Mouse (Mus musculus) lung, postnatal 0 days (tissue): ENCODE data around the gene Ugt1a9. TPM values are rescaled to one million over a fixed set of nuclear protein-coding genes. Genes with fewer than 3 reads are reported as not detected.

Experiments used
- ATAC-seq: fragments of 200-750 bp; cut with Nextera tagmentation; 2 replicates; pipeline ENCODE4 v1.8.0; 2017; ENCODE audit warnings: moderate library complexity
- DNase-seq: peaks from one replicate; pipeline ENCODE4 v3.0.0-alpha.2; 2016; ENCODE audit warnings: low spot score
- H3K27ac ChIP-seq: fragments of 300-500 bp; sonication (generic); 2 replicates; pipeline ENCODE4 v1.5.1; 2014; ENCODE audit warnings: antibody characterized with exemption, mild to moderate bottlenecking, low read length, mixed read lengths
- H3K27me3 ChIP-seq: fragments of 300-500 bp; sonication (generic); replicated peaks from 2 replicates; pipeline ENCODE4 v1.6.1; 2014; ENCODE audit warnings: low read length, mixed read lengths; ENCODE audit not compliant: insufficient read depth
- H3K36me3 ChIP-seq: fragments of 300-500 bp; sonication (generic); 2 replicates; pipeline ENCODE4 v1.6.1; 2014; ENCODE audit warnings: low read length, mixed read lengths; ENCODE audit not compliant: insufficient read depth
- H3K4me1 ChIP-seq: fragments of 300-500 bp; sonication (generic); 2 replicates; pipeline ENCODE4 v1.6.1; 2014; ENCODE audit warnings: antibody characterized with exemption, low read depth, low read length, mixed read lengths; ENCODE audit not compliant: insufficient read depth
- H3K4me2 ChIP-seq: fragments of 300-500 bp; sonication (generic); replicated peaks from 2 replicates; pipeline ENCODE4 v1.6.1; 2014; ENCODE audit warnings: low read depth, mild to moderate bottlenecking, low read length, moderate library complexity, mixed read lengths
- H3K4me3 ChIP-seq: fragments of 300-500 bp; sonication (generic); 2 replicates; pipeline ENCODE4 v1.5.1; 2014; ENCODE audit warnings: low read depth, low read length
- H3K9ac ChIP-seq: fragments of 300-500 bp; sonication (generic); replicated peaks from 2 replicates; pipeline ENCODE4 v1.6.1; 2014; ENCODE audit warnings: low read depth, mild to moderate bottlenecking
- H3K9me3 ChIP-seq: fragments of 300-500 bp; sonication (generic); 2 replicates; pipeline ENCODE4 v1.6.1; 2016; ENCODE audit warnings: low read length, mixed read lengths
- CTCF ChIP-seq: IDR thresholded peaks from 2 replicates; pipeline ENCODE4 v1.5.1; 2016; ENCODE audit warnings: antibody characterized with exemption, mild to moderate bottlenecking
- EP300 ChIP-seq: IDR thresholded peaks from 2 replicates; pipeline ENCODE4 v1.6.1; 2016; ENCODE audit warnings: antibody characterized with exemption, mild to moderate bottlenecking, control low read depth
- WGBS: fragments of 180-500 bp; shearing (Covaris S2); extraction: QIAGEN DNeasy Blood & Tissue Kit; methylation state at CpG from one replicate; pipeline ENCODE4 v1.1.7; 2014; 5-methylcytosine and 5-hydroxymethylcytosine counted together
- polyA plus RNA-seq: library from polyadenylated mRNA; unstranded; fragments of >200 nt; fragmentation: Nextera tagmentation; extraction: Ambion mirVana; gene quantifications from 2 replicates; pipeline ENCODE4 v1.2.1, GENCODE M21; 2015

Gene Ugt1a9
- polyA plus RNA-seq, 1 experiment from 2014 or later, result 0.13 TPM

DNA sequence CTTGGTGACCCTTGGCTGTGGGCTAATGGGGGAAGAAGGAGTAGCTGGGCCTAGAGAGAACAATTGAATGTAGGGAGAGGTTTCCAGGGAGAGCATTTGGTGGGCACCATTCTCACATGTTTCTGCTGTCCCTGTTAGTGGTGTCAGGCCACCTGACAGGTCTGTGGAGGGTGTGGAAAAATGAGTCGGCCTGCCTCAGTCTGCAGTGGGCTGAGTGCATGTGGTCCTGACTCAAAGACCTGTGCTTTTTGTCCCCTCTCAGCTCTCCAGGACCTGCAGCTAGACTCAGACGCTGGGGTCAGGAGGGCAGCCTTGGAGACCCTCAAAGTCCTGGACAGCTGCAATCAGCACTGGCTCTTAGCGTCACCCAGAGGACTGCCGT lies 189.0 kb downstream of the Ugt1a9 start:
- Histone ChIP-seq H3K9ac (no peak overlapping the region), H3K27me3 (no peaks in the 10 kb centered on the region), H3K4me3 (no peak overlapping the region), H3K4me2 (no peak overlapping the region), H3K9me3 (peaks cover 9% of the 10 kb centered on the region), H3K4me1 (0 out of 2 replicates have a peak, but pooled peaks cover 7% of the 10 kb centered on the region), H3K36me3 (peaks cover 36% of the 10 kb centered on the region), H3K27ac (no peak overlapping the region)
- no peak for DNase-seq
- WGBS, result 69% methylated on average over 4 of the region's 4 CpGs
- TF ChIP-seq CTCF (no peak), EP300 (no peak)
- peak; percentile 1 for ATAC-seq

- no peak; the same call in 1 of the 2 replicates for ATAC-seq
- no peak overlapping the region for H3K27ac ChIP-seq
- WGBS, result 71% methylated on average over 6 of the region's 6 CpGs
These were observed 189.5 kb downstream of the Ugt1a9 start for GRCm38 (mm10) chr1:88260114-88260513.

DNA sequence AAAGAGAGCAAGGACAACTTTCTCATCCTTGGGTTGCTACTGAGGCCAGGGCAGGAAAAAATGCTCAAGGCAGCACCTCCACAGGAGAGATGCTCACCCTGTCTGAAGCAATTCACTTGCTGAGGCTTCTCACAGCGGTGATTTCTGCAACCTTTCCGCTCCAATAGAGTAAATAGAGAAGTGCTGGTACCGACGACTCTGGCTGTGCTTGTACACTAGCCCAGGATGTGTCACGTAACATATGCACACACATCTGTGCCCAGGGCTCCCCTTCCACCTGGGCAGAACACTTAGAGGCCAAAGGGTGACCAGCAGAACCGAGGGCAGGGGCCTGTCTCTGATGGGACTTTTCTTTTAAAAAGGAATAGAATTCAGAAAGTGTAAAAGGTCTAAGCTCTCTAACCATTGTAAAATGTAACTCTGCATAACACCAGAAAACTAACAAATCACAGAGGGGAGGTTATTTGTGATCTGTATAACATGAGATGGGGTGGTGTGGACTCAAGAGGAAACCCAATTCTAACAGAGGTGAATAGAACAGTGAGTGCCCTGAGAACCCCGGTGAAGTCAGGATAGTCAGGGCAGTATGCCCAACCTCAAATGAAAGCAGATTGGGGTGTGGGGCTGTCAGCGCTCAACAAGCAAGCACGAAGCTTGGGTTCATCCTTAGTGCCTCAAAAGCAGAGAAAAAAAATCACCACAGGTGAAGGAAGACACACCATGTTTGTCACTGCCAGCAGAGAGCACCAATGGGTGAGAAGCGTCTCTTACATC lies 190.2 kb downstream of the Ugt1a9 start:
- no peak for DNase-seq
- ATAC-seq, result no peak
- H3K9ac ChIP-seq, result no peak overlapping the region
- H3K4me3 ChIP-seq, result no peak overlapping the region
- no peak overlapping the region for H3K27ac ChIP-seq
- H3K4me1 ChIP-seq, result 0 out of 2 replicates have a peak, but pooled peaks cover 7% of the 10 kb centered on the region
- H3K4me2 ChIP-seq, result no peak overlapping the region
- H3K36me3 ChIP-seq, result peaks cover 47% of the 10 kb centered on the region
- H3K27me3 ChIP-seq, result no peaks in the 10 kb centered on the region
- no peak for TF ChIP-seq CTCF
- no peak for TF ChIP-seq EP300
- H3K9me3 ChIP-seq, result peaks cover 5% of the 10 kb centered on the region
- WGBS, result 76% methylated on average over 10 of the region's 10 CpGs

More at GRCm38 (mm10) chr1:88260114-88260513, 189.5 kb downstream of the Ugt1a9 start:
- H3K4me1 ChIP-seq, result 0 out of 2 replicates have a peak, but pooled peaks cover 7% of the 10 kb centered on the region
- no peak overlapping the region for H3K4me3 ChIP-seq
- H3K9me3 ChIP-seq, result peaks cover 7% of the 10 kb centered on the region
- H3K27me3 ChIP-seq, result no peaks in the 10 kb centered on the region
- TF ChIP-seq EP300 (no peak), CTCF (no peak)
- DNase-seq, result no peak
- no peak overlapping the region for H3K9ac ChIP-seq
- no peak overlapping the region for H3K4me2 ChIP-seq
- peaks cover 41% of the 10 kb centered on the region for H3K36me3 ChIP-seq

GRCm38 (mm10) chr1:88261706-88262105 lies 191.1 kb downstream of the Ugt1a9 start:
- no peak overlapping the region for H3K27ac ChIP-seq

DNA sequence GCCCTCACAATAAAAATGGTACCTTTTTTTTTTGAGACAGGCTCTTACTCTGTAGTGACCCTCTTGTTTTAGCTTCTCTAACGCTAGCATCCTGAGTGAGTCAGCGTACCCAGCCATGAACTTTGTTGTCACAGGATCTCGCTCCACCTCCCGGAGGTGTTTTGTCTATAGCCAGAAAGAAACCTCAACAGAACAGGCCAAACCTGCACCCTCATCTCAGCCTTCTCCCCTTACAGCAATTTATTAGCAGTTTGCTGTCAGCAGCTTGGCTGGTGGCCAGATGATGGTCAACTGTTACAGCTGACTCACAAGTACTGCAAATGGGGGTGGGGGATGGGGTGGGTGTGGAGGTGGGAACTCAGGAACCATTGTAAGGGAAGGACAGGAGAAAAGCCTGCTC lies 191.7 kb downstream of the Ugt1a9 start:
- Histone ChIP-seq H3K4me2 (no peak overlapping the region), H3K9ac (no peak overlapping the region), H3K9me3 (no peaks in the 10 kb centered on the region), H3K27ac (no peak overlapping the region), H3K4me3 (no peak overlapping the region), H3K4me1 (0 out of 2 replicates have a peak, but pooled peaks cover 7% of the 10 kb centered on the region), H3K36me3 (peaks cover 62% of the 10 kb centered on the region), H3K27me3 (no peaks in the 10 kb centered on the region)
- ATAC-seq (peak; percentile 8), DNase-seq (peak; percentile 74)
- no peak for TF ChIP-seq CTCF
- no peak for TF ChIP-seq EP300
- WGBS, result 73% methylated on average over 4 of the region's 4 CpGs

More at GRCm38 (mm10) chr1:88261706-88262105, 191.1 kb downstream of the Ugt1a9 start:
- Histone ChIP-seq H3K4me2 (no peak overlapping the region), H3K4me3 (no peak overlapping the region), H3K27me3 (no peaks in the 10 kb centered on the region), H3K9ac (no peak overlapping the region), H3K36me3 (peaks cover 56% of the 10 kb centered on the region), H3K4me1 (0 out of 2 replicates have a peak, but pooled peaks cover 7% of the 10 kb centered on the region), H3K9me3 (no peaks in the 10 kb centered on the region)
- ATAC-seq (no peak), DNase-seq (no peak)
- 84% methylated on average over 7 of the region's 7 CpGs for WGBS
- TF ChIP-seq CTCF, result no peak
- no peak for TF ChIP-seq EP300

DNA sequence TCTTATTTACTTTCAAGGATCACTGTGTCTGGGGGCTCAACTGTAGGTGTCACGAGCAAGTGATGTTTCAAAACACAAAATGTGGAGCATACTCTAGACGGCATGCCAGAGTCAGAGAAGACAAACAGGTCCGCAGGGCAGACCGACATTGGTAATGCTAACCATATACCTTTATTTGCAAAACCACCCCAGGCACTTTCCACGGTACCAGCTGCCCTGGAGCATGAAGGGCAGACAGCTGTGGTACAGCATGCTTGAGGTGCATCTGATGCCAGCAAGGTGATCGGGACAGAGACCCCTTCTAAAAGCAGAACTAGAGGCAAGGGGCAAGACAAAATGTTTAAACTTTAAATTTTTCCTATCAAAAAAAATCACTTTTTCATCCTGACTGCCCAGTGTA lies 192.4 kb downstream of the Ugt1a9 start:
- Histone ChIP-seq H3K9me3 (no peaks in the 10 kb centered on the region), H3K4me1 (0 out of 2 replicates have a peak, but pooled peaks cover 7% of the 10 kb centered on the region), H3K27ac (no peak overlapping the region), H3K4me3 (no peak overlapping the region), H3K4me2 (no peak overlapping the region), H3K27me3 (no peaks in the 10 kb centered on the region), H3K9ac (no peak overlapping the region), H3K36me3 (peaks cover 69% of the 10 kb centered on the region)
- WGBS, result 71% methylated on average over 6 of the region's 6 CpGs
- DNase-seq (no peak), ATAC-seq (no peak)
- TF ChIP-seq CTCF, result no peak
- no peak for TF ChIP-seq EP300
